Mouse (Mus musculus) ES-E14 (cell line): Measurements from ENCODE around the gene Stard3.

Experiments
- HCFC1 ChIP-seq: IDR thresholded peaks from 2 replicates; pipeline ENCODE4 v1.6.1; 2012; ENCODE audit warnings: low read length, inconsistent platforms, borderline replicate concordance; ENCODE audit not compliant: insufficient read depth
- MAFK ChIP-seq: IDR thresholded peaks from 2 replicates; pipeline ENCODE4 v1.6.1; 2014; ENCODE audit warnings: mild to moderate bottlenecking, low read depth, low read length, inconsistent platforms; ENCODE audit not compliant: insufficient read depth
- ZNF384 ChIP-seq: IDR thresholded peaks from 2 replicates; pipeline ENCODE4 v1.6.1; 2012; ENCODE audit warnings: low read depth, low read length, inconsistent platforms

GRCm38 (mm10) chr11:98428436-98428835 is 70.3 kb downstream of the Stard3 start:
- TF ChIP-seq MAFK (no peak), ZNF384 (no peak), HCFC1 (no peak)
